18 mouse cellular contexts compared by ENCODE assay signal in the genomic region with DNA sequence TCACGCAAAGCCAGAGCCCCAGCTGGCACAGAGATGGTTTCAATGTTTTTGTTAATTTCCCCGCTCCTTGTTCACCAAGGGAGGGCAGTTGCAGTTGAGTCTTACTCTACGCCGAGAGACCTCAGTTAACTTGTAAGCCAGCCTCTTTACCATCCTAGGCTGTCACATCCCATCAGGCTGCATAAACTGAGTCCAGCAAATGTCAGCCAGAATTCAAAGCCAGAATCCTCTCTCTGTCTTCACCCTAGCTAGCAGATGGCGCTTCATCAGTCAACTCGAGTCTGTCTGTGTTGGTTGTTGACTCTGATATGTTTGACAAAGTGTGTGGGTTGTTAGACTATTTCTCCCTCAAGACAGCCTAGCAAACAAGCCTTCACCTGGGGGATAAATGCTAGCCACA.
"Had no signal": no experiment of that assay in that cellular context is flagged by ENCODE, and none has a peak within 500 bp of the region (broad histone marks: within the 10 kb centered on the region; RNA-seq: fewer than 3 reads in every experiment).

No protein-coding gene starts in this region.

- H3K36me3 ChIP-seq: limb, embryonic 12.5 days; liver, embryonic 13.5 days; lung, embryonic 15.5 days; midbrain, embryonic 15.5 days; neural tube, embryonic 12.5 days; stomach, embryonic 15.5 days had no signal

- DNase-seq: kidney, postnatal 10 days; kidney, postnatal 4 days; liver; liver, embryonic 13.5 days; liver, postnatal 0 days; lung, postnatal 14 days; right cerebral cortex, postnatal 14 days; thymus, adult 2 months; thymus, postnatal 25 days had no signal

- H3K4me2 ChIP-seq: limb, embryonic 12.5 days; liver, embryonic 13.5 days; lung, embryonic 15.5 days; midbrain, embryonic 11.5 days; midbrain, embryonic 15.5 days; neural tube, embryonic 12.5 days; stomach, embryonic 15.5 days had no signal

- H3K4me1 ChIP-seq: megakaryocyte, embryonic 14.5 days; midbrain, embryonic 15.5 days; neural tube, embryonic 12.5 days had no signal

- H3K9me3 ChIP-seq: liver, embryonic 13.5 days; lung, embryonic 15.5 days; midbrain, embryonic 15.5 days; neural tube, embryonic 12.5 days; stomach, embryonic 15.5 days had no signal

- H3K27me3 ChIP-seq: limb, embryonic 12.5 days; liver, embryonic 13.5 days; lung, embryonic 15.5 days; megakaryocyte, embryonic 14.5 days; midbrain, embryonic 15.5 days; neural tube, embryonic 12.5 days; stomach, embryonic 15.5 days had no signal

- H3K9ac ChIP-seq: limb, embryonic 12.5 days; liver, embryonic 13.5 days; liver, postnatal 0 days; lung, embryonic 15.5 days; midbrain, embryonic 15.5 days; neural tube, embryonic 12.5 days; stomach, embryonic 15.5 days had no signal

- H3K4me3 ChIP-seq: left cerebral cortex, adult 2 months; limb, embryonic 12.5 days; liver, embryonic 13.5 days; lung, embryonic 15.5 days; megakaryocyte, embryonic 14.5 days; midbrain, embryonic 15.5 days; neural tube, embryonic 12.5 days; stomach, embryonic 15.5 days had no signal

- ATAC-seq: midbrain, embryonic 15.5 days had no signal

- H3K27ac ChIP-seq: left cerebral cortex, adult 2 months; limb, embryonic 12.5 days; liver, embryonic 13.5 days; lung, embryonic 15.5 days; macrophage; midbrain, embryonic 15.5 days; neural tube, embryonic 12.5 days; stomach, embryonic 15.5 days had no signal
